Mouse (Mus musculus) cerebellum, adult 2 months (tissue): Measurements from ENCODE around the gene D17Wsu92e.

Source experiments
- CTCF ChIP-seq: fragments of 200-500 bp; IDR thresholded peaks from 2 replicates; pipeline ENCODE4 v1.5.1; 2011; ENCODE audit warnings: low read depth, mild to moderate bottlenecking, control low read depth, low read length, moderate library complexity, borderline replicate concordance; ENCODE audit not compliant: insufficient read depth
- POLR2A ChIP-seq: fragments of 200-500 bp; IDR thresholded peaks from 2 replicates; pipeline ENCODE4 v1.6.1; 2011; ENCODE audit warnings: low read length, control low read depth, borderline replicate concordance; ENCODE audit not compliant: insufficient read depth

- no peak for TF ChIP-seq CTCF
- TF ChIP-seq POLR2A = no peak
Measured at GRCm38 (mm10) chr17:27765066-27765465, 55.4 kb downstream of the D17Wsu92e start.
